Mouse (Mus musculus) left cerebral cortex, postnatal 14 days (tissue): ENCODE results near the gene Cntnap1. TPM values are rescaled to one million over a fixed set of nuclear protein-coding genes. Genes with fewer than 3 reads are reported as not detected.

Source experiments
- DNase-seq, 2 experiments: peaks; one replicate each; pipeline ENCODE4 v3.0.0; 2021 to 2022; ENCODE audit warnings: low spot score in 2 of 2, mixed read lengths in 1 of 2
- intact Hi-C: fragments of 180-260 bp; cut with DNase I; formaldehyde crosslinking; loops from one replicate; pipeline ENCODE4 v1.15.1; 2025
- total RNA-seq, 2 experiments: library from RNA; stranded (reverse); gene quantifications; 2 replicates each; pipeline ENCODE4 v1.2.3; 2021

Cntnap1 gene
- total RNA-seq, 2 experiments from 2014 or later: 124 to 128 TPM

DNA sequence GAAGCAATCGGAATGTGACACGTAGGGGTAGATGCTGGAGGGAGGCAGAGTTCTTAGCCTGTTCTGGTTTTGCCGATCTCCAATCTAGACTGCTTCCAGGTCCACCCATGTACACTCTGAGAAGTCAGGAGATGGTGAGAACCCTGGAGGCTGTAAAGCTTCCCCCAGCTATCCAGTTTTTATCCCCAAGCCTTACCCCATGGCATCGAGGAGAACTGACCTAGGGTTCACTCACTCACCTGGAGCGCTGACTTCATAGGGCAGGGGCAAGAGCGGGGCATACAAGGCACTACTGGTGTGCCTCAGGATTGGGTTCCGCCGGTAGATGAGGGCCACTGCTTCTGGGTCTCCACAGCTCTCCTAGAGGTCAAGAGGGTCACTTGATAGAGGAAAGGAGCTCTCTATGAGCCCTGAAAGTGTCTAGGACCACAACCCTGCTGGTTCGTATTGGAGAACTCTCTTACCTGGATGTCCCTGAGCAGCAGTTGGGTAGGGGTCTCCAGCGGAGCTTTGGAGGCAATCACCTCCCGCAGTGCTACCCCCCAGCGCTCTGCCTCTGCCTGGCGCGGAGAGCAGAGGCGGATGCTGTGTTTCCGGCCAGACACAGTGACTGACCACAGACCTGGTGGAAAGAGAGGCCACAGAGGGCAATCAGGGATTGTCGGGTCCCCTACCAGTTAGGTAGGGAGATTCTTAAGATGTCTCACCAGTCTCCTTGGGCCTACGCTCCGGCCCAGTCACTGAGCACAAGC lies 2.9 kb upstream of the Cntnap1 start:
- intact Hi-C loops: no loop called here
- DNase-seq: no peak

DNA sequence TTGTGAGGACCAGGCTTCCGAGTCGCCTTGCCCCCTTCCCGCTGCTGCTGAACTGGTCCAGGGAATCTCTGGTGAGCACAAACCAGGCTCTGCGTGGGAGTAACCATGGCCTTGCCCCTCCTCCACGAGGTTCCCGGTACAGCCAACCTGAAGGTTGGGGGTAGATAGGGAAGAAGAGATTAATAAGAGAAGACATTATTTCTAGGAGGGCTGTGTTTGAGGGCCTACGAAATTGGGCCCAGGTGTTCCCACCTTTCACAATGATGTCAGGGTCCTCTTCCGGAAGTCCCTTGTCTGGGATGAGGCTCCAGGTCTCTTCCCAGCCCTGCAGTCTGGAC lies 2.4 kb upstream of the Cntnap1 start:
- intact Hi-C loops: no loop called here
- DNase-seq: no peak

DNA sequence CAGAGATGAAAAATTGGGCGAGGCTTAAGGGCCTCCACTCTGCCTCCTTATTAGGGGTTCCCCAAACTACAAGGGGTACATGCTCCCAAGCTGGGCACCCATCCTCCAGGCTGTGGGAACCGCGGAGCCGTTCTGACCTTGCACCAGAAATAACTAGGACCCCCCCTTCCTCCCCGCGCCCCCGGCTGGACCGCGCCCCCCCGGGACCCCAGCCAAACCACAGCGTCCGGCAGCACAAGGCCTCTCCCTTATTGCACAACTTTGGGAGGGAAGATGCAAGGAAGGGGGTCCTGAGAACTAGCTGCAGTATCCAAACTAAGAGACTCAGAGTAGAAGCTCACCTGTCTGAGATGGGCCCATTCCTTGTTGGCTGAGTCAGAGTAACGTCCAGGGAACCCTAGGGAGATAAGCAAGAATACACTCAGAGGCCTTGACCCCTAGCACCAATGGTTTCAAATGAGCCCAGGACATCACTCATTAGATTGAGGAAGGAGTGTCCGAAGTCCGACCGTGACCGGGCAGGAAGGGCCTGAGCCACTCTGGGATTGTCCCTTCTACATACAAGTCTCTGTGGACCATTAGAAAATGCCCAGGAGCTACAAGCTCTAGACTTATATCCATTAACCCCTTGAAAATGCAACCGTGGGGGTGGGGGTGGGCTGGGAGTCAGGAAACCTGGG lies 1.9 kb upstream of the Cntnap1 start:
- intact Hi-C loops: no loop called here
- DNase-seq: no peak

DNA sequence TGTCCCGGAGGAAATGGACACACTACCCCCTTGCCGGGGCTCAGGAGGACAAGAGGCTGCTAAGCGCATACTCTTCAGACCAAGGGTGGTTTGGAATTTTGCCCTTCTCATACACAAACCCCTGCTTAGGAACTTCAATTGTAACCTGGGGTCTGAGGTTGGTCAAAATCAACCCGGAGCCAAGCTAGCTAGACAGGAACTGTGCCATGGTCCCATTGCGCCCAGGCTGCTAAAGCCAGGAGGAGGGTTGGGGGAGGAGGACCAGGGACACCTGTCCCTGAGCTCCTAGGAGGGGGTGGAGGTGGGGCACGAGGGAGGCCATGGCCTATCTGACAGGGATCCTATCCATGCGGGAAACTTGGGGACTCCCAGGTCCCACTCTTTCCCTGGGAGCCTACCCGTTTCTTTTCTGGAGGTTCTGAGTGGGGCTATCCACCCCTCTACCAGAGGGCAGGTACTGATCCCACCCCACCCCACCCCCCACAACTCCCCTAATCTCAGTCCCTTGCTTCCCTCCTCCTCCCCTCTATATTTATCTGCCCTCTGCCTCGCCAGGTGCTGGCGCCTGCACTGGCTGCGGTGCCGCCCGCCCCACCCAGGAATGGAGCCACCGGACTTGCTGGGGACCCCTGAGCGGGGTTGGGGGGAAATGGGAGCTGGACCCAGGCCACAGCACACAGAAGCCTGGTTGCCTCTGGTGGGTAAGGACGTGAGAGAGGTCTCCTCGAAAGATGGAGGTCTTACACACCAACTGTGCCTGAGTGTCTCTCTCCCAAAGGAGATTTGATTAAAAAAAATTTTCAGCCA lies 819 bp upstream of the Cntnap1 start:
- intact Hi-C loops: loop anchor here (5.0 to 10.0 kb wide), 2 partner anchors 45 to 72 kb away; partner anchors contain the start of gene Psmc3ip
- DNase-seq: no peak

DNA sequence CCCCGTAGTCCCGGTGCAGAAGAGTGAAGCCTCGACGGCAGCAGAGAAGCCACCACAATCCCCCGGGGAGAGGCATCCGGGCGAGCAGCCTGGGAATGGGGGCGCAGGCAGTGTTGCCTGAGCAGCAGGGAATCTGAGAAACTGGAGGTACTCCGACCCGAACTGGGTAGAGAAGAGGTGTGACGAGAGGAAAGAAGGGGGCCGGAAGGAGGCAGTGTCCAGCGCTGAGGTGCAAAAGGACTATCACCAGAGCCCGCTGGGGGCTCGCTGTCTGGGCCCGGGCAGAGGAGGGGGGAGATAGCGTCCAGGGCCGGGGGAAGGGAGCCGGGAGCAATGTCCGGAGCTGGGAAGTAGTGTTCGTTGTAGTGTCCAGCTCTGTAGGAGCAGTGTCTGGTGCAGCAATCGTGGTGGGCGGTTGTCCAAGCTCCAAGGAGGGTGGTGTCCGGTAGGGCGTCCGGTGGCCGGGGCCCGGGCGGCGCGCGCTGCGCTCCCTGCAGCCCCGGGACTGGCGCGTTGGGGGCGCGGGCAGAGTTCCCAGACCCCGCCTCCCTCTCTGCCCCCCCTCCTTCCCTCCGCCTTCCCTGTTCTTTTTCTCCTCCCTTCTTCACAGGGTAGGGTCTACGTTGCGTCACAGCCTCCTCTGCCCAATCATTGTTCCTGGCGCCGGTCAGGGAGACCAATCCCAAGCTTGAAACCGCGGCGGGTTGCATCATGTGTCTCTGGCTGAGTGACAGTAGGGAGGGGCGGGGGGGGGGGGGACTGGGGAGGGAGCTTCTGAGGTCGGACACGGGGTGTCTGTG lies 688 bp downstream of the Cntnap1 start, which contains the start of gene Plekhh3:
Plekhh3 (minus strand) TSS at position 541 of the 800 bp plus-strand sequence.
- intact Hi-C loops: loop anchor here (5.0 to 10.0 kb wide), 2 partner anchors 46 to 74 kb away; partner anchors contain the start of gene Psmc3ip
- peak; percentile 96 to 98 for DNase-seq

DNA sequence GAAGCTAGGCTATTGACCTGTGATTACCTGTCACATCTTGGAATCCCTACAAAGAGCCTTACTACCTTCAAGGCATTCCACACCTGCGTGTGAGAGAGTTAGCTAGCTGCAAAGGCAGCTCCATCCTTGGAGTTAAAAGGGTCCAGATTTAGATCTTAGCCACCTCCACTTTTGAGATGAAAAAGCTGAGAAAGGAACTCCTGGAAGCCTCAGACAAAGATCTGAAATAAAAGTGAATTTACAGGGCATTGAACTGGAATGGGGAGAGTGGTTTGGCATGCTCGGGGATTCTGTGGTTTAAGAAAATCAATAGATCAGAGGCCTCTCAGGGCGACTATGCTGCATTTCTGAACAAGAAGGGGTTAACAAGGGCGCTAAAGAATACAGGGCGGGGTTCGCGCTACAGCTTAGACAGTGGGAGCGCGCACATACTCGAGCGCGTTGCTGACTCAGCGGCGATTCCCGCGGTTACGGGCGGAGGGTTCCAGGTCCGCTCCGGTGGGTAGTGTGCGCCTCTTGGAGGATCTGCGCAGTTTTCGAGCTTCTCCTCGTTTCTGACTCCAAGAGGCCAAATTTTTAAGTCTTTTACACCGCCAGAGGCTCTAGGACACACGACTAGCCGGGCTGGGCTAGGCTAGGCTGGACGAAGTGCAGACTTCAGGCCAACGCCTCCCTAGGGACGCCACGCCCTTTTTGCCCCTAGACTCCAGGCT lies 1.6 kb downstream of the Cntnap1 start:
- intact Hi-C loops: loop anchor here (5.0 to 10.0 kb wide), 2 partner anchors 47 to 75 kb away; partner anchors contain the start of gene Psmc3ip
- peak; percentile 75 to 76 for DNase-seq

DNA sequence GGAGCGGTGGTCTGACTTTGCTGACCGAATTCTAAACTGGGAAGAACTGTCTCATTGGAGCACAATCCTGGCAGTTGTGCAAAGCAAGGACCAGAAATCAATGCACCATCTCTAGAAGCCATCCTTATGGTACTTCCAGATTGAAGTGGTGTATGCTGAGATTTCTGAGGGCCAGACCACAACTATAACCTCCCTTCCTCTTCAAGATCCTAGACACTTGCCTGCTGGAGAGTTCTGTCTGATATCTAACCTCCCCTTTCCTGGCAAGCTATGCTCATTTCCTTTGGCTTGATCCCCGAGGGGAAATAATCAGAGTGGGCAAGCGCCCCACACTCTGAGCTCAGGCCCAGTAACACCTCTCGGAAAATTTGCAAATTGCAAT lies 2.1 kb downstream of the Cntnap1 start:
- DNase-seq: no peak
- intact Hi-C loops: loop anchor here (5.0 to 10.0 kb wide), 2 partner anchors 48 to 75 kb away; partner anchors contain the start of gene Psmc3ip

DNA sequence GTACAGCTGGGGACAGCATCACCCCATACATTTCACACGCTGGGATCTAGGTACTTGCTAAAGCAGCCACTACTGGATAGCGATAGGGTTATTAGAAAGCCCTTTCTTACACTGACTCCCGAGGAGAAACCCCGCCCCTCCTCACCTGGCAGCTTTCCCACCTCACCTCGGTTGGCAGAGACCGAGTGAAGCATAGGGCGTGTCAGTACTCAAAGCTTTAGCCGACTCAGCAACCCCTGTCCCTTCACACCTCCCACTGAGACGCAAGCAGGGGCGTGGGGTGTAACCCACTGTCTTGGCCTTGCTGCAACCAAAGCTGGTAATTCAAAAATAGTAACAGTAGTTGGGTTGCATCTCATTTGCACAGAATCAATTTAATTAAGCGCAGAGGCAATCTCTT lies 2.8 kb downstream of the Cntnap1 start:
- no peak for DNase-seq
- intact Hi-C loops: loop anchor here (5.0 to 10.0 kb wide), 2 partner anchors 48 to 76 kb away; partner anchors contain the start of gene Psmc3ip

DNA sequence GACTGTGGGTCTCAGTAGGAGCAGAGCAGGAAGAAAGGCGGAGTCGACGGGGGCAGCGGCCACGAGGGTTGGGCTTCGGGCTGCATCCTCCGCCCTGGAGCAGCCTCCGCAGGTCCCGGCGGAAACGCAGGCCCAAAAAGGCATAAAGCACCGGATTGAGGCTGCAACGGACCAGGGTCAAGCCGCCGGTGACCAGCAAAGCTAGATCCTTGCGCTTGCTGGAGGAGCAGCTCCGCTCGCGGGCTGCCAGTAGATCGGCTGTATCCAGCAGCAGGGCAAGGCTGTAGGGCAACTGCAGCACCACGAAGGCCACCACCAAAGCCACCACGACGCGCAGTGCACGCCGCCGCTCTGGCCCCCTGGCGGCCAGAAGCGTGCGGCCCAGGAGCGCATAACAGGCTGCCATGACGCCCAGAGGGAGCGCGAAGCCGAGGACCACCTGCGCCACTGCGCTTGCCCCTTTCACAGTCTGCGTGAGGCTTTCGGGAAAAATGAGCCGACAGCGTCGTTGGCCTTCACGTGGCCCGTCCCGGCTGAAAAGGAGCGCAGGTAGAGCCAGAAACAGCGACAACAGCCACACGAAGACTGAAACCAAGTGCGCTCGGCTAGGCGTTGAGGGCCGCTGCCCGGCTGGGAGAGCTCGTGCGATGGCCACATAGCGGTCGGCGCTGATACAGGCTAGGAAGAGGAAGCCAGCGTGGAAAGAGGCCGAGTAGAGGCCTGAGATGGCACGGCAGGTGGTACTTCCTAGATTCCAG lies 3.5 kb downstream of the Cntnap1 start:
- intact Hi-C loops: loop anchor here (5.0 to 10.0 kb wide), 2 partner anchors 49 to 77 kb away; partner anchors contain the start of gene Psmc3ip
- peak in 1 of 2 experiments; percentile 70 for DNase-seq

DNA sequence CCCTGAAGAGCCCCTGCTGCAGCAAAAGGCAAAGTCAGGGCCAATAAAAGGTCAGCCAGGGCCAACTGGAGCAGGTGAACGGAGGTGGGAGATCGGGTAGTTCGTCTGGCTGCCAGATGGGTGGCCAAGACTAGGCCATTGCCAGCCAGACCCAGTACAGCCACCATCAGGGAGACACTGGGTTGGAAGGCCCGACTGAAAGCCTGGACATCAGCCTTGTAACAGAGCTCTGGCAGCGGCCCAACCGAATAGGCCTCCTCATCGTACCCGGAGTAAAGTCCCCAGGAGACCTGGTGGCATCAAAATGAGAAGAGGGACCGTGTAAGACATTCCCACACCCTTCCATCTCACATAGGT lies 4.0 kb downstream of the Cntnap1 start:
- no peak for DNase-seq
- intact Hi-C loops: loop anchor here (5.0 to 10.0 kb wide), 2 partner anchors 50 to 77 kb away; partner anchors contain the start of gene Psmc3ip

DNA sequence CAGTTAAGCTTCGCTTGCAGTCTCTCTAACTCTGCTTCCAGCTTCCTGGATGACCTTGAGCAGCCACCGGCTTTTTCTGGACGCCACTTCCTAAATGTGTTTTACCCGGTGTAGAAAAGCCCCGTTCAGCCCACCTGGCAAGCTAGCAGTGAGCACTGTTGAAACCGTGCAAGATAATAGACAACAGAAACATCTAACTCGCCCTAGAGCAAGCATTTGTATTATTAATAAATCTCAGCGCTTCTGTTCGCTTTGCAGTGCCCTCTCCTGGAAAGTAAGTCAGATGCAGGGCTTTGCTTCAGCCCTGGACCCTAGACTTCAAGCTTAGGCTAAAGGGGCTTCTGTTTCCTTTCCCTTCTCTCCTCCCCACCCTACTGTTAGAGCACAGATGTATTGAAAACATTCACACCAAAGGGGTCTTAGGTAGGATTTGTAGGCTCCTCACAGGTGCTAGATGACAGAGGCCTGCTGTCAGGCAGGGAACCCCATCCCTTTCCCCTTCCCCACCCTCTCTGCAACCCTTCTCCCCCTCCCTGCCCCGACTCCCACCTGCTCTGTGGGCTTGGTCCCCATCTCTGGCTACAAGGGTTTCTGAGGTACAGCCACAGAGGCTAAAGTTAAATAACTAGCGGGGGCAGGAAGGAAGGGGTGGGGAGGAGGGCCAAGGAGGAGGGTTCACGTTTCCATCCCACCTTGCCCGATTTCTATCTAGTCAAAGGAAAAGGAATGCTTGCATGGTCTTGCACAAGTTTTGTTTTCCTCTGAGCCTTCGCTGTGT lies 4.7 kb downstream of the Cntnap1 start, which contains the start of gene Ccr10:
Ccr10 (minus strand) TSS at position 593 of the 778 bp plus-strand sequence.
- no peak for DNase-seq
- intact Hi-C loops: loop anchor here (5.0 to 10.0 kb wide), 2 partner anchors 50 to 78 kb away; partner anchors contain the start of gene Psmc3ip

DNA sequence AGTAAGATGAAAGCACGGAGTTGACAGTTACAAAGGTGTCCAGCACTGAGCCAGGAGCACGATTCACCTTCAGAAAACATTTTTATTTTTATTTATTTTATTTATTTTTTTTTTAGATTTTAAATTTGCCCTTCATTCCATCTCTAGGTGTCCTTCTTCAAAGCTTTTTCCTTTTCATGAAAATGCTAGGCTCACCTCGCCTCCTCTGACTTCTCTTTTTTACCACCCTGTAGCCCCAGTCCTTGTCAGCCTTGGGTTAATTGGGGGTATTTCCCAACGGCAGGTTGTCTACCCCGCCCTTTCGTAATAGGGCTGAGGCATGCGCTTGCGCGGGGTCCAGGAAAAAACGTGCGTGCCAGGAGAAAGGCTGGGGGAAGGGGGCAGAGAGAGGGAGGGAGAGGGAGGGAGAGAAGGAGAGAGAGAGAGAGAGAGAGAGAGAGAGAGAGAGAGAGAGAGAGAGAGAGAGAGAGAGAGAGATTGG lies 5.4 kb downstream of the Cntnap1 start:
- intact Hi-C loops: loop anchor here (10.0 kb wide), 1 partner anchor 51 kb away; no protein-coding TSS in a partner anchor
- DNase-seq: peak in 1 of 2 experiments; percentile 69

DNA sequence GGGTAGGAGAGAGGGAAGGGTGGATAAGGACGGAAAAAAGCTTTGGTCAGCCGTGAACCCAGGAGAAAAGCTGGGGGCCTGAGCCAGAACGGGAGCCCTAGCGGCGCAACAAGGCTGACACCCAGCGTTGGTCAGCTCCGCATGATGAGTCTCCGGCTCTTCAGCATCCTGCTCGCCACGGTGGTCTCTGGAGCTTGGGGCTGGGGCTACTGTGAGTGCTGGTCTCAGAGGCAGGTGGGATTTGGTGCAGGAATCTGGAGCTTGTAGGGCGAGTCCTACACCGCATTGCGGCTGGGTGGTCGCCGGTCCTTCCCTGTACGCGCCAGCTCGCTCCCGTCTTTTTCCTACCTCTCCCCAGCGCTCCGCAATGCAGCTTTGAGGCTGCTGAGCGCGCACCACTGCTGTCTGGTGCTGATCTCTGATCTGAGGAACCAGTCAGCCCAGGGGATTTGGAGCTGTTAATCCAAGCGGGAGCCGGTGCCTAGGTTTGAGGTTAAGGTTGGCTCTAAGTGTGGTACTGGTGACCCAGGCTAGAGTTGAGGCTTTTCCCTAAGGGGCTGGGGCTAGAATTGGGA lies 5.9 kb downstream of the Cntnap1 start:
- intact Hi-C loops: loop anchor here (10.0 kb wide), 1 partner anchor 51 kb away; no protein-coding TSS in a partner anchor
- DNase-seq: peak in 1 of 2 experiments; percentile 52

DNA sequence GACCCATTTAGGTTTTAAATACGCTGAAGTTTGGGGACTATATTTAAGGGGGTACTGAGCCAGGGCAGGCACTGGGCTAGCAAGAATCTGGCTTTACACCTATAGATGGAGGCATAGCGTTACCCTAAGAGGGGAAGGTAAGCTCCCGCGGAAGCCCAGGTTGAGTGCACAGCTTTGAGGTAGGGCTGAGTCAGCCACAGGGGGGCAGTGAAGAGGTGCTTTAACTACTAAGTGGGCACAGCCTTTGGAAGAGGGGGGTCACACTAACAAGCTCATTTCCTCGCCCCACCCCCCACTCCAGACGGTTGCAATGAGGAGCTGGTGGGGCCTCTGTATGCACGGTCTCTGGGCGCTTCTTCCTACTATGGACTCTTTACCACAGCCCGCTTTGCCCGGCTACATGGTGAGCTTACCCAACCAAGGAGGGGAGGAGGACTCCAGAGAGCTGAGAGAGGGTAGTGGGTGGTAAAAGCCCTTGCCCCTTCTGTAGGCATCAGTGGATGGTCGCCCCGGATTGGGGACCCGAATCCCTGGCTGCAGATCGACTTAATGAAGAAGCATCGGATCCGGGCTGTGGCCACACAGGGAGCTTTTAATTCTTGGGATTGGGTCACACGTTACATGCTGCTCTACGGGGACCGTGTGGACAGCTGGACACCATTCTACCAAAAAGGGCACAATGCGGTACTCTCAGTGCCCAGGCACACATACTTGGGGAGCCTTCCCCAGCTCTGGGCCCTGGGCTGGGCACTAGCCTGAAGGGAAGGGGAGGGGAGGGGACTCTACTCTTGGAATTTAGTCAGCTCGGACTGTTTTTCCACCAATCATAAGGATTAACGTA lies 6.8 kb downstream of the Cntnap1 start:
- intact Hi-C loops: loop anchor here (10.0 kb wide), 1 partner anchor 52 kb away; no protein-coding TSS in a partner anchor
- peak; percentile 68 to 85 for DNase-seq
